Mouse (Mus musculus): ENCODE measurements around the gene B230217C12Rik. TPM values are rescaled to one million over a fixed set of nuclear protein-coding genes. Genes with fewer than 3 reads are reported as not detected.
A peak's percentile ranks its signal among the peaks of the same experiment; 100 is the strongest.

B230217C12Rik gene
- total RNA-seq, 2 experiments from 2014 or later, result not detected

DNA sequence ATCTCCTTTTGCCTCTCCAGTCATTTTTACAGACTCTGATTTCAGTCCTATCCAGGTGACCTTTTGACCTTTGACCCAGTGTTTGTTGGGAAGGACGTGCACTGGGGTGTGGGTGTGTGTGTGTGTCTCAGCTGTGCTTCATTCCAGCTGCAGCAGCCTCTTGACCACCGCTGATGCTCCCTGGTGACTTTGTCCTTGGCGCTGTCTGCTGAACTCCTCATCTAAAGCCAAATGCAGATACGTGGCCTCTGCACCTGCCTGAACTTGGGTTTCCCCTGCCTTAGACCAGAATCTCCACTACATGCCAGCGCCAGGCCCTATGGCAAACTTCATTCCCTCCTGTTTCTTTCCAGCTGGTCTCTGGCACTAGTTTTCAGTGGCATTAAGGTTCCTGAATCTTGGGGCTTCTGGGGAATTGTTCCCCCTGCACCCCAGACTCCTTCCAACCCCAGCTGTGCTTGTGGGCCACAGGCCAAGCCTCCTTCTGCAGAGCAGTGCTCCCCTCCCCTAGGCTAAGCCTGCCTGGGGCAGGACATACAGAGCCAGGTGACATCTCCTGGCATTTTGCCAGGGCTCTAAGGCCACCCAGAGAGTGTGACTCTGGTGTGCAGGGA lies 31.9 kb upstream of the B230217C12Rik start:
- ATAC-seq (replicated peaks; ENCODE audit: poor library complexity, severe bottlenecking), result no peak

DNA sequence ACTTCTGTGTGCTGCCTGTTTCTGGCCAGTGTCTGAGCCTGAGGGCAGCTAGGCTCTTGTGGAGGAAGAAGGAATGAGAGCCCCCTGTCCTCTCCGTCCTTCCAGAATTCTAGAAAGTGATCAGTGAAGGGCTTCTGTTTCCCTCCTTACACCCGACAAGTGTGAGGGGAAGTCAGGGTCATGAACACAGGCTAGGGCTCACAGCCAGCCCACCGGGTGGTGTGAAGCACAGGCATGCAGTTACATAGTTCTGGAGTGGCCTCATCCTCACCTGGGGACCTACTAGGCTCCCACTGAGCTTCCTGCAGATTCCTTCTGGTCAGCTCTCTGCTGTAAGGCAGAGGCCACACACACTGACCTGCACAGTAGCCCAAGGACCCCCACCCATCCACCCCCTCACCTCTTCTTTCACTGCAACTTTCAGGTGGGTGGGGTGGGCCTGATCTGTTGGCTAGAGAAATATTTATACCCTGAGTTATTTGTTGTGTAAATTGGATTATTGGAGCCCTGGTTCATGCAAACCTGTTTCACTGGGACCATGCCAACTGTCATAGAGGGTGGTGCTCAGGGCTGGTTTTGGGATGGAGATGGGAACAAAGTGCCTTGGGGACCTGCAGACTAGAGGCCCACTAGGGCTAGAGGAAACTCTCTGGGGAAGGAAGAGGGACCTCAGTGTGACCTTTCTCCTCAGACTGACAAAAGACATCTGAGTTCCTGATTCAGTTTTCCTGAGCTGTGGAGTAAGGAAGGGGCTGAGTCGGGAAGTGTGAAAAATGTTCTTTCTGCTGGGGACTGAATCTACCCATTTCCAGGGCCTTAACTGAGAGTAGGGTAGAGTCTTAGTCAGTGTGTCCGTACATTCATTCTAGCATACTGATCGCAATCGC lies 31.1 kb upstream of the B230217C12Rik start:
- no peak for ATAC-seq (replicated peaks; ENCODE audit: poor library complexity, severe bottlenecking)

DNA sequence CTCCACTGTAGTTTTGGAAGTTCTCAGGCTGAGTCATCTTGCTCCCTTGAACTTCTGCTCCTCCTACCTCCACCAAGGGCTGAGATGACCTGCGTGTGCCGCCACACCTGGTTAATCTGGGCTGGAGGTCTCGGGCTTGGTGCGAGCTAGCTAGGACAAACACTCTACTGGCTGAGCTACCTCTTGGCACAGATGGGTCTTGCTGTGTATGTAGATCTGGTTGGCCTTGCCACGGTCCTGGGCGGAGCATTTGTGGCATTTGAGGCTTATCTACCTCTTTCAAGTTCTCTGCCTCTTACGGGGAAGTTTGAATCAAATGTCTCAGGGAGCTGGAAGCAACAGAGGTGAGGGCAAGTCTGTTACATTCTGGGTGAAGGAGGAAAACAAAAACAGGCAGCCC lies 30.2 kb upstream of the B230217C12Rik start:
- no peak for ATAC-seq (replicated peaks; ENCODE audit: poor library complexity, severe bottlenecking)

DNA sequence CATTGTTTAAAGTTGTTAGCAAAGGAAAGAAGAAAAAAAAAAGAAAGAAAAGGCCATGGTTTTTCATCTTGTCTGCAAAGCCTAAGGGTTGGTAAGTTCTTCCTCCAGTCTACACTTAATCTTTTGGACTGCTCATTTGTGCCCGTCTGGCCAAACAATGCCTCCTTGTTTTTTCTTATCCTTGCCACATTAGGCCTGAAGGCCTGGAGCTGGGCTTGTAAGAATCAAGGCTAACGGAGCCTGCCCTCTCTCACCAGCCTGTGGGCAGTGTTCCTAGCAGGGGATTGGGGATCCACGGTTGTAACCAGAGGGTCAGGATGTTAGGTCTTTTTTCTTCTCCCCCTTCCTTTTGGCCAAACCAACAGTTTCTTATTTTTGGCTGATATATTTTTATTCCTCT lies 29.6 kb upstream of the B230217C12Rik start:
- no peak for ATAC-seq (replicated peaks; ENCODE audit: poor library complexity, severe bottlenecking)

DNA sequence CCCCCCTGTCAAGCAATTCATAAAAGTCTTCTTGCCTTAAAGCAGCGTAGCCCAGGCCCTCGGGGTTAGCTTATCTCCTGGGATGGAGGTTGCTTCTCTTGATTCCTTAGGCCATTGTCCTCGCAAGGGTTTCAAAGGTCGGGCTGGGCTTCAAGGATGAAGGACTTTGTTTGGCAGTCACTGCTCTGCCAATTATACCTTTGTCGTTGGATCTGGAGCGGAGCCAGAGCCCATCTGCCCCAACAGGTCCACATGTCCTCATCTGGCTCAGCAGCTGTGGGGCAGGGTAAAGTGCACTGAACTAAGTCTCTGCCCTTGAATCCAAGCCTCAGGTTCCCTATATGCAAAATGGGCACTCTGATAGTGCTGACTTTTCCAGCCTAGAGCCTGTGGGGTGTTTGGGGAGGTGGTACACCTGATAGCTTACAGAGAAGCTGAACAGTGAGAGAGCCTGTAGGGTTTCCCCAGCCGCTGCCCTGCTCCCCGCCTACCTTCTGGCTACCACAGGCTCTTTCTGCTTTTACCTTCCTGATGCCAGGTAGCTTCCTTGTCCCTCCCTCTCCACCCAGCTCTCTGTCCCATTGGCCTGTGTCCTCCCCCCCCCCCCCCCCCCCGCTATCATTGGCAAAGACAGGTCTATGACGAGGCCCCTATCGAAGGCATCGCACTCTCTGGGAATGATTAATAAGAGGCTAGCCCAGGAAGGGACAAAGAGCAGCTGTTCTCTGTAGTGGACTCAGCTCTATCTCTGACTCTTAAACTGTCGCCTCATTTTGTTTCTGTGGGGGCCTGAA lies 28.8 kb upstream of the B230217C12Rik start:
- ATAC-seq (replicated peaks; ENCODE audit: poor library complexity, severe bottlenecking), result no peak

DNA sequence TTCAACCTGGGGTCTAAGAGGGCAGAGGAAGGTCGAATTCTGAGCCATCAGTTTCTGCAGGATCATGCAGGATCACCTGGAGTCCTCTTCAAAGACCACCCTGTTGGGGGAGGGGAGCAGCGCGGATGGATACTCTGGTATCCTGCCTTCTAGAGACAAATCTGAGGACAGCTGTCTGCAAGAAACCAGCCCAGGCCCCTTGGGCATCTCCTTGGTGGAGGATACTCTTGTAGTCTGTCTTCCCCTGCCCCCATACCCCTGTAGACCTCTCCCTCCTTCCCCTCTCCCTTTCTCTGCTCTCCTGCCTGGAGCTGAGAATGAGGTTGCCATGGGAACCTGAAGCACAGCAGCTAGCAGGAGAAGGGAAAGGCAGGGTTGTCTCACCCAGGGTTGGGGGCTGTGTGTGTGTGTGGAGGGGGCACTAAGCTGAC lies 28.1 kb upstream of the B230217C12Rik start:
- ATAC-seq (replicated peaks; ENCODE audit: poor library complexity, severe bottlenecking), result no peak

DNA sequence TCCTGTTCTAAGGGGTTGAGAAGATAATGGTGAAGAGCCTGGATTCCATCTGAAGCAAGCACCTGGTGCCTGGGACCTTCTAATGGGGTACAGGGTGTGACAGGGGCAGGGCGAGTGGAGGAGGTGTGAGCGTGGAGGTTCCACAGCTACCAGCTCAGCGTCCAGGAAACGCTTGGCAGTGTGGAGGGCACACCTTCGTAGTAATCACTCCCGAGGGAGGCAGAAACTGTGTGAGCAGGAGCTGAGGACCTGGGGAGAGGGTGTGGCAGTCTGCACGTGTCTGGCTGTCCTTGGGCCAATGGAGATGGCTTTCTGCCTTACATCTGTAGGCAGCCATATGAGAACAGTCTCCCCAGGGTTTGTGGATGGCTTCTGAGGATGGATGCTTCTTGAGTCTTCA lies 27.5 kb upstream of the B230217C12Rik start:
- no peak for ATAC-seq (replicated peaks; ENCODE audit: poor library complexity, severe bottlenecking)

DNA sequence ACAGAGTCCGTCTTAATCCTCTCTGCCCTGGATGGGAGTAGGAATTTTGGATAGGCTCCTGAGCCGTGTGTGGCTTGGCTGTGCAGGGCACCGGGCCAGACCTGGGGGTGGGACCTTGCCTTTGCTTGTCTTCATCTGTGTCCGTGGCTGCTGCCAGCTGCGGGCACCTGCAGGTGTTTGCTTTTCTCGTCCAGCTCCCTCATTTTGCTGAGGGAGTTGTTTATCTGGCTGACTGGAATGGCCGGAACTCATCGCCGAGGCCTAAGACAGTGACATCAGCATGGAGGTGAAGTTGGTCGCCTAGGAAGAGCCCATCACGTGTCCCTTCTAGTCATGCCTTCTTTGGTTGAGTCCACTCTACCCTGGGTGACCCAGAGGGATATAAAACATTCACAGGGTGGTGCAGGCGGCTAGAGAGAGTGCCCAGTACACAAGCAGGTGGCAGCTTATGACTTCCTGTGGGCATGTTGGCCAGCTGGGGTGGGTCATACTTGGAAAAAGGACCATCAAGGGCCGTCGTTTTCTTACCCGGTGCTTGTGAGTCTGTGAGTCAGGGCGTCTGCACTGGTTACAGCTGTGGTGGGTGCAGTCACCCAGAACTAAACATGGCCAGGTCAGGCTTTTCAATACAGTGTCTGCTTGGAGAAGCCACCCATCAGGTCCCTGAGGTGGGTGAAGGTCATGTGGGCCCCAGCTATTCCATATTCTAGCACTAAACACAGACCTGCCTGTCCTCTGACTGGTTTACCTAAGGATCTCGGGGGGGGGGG lies 26.6 kb upstream of the B230217C12Rik start:
- no peak for ATAC-seq (replicated peaks; ENCODE audit: poor library complexity, severe bottlenecking)

DNA sequence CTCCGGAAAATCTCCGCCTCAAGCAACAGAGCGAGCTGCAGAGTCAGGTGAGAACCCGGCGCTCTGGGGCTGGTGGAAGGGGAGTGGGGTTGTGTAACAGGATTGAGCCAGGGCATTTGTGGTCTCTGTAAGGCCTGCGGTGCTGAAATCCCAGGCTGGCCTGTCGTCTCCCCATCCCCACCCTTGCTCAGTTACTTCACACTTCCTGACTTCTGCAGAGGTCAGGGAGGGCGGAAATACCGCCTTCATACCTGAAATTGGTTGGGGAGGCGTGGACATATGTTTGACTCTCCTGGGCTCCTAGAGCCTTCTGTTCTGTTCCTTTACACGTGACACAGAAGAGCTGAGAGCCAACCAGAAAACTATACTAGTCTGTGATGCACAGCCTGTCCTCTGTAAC lies 24.8 kb upstream of the B230217C12Rik start:
- peak; percentile 90 for ATAC-seq (replicated peaks; ENCODE audit: poor library complexity, severe bottlenecking)

DNA sequence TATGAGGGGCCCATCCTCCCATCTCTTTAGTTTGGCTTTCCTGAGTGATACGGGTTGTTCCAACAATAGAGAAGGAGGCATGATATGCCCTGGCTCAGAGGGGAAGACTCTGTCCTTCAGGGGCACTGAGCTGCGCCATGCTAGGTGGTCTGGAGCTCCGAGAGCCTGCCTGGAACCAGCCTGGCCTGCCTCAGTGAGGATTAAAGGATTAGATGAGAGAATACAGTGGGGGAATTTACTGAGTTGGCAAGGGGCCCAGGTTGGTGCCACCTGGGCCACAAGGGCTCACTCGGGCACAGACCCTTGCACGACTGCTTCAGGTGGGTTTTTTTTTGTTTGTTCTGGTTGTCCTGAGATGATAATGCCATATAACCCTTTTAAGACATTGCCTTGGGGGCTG lies 24.4 kb upstream of the B230217C12Rik start:
- ATAC-seq (replicated peaks; ENCODE audit: poor library complexity, severe bottlenecking), result no peak

DNA sequence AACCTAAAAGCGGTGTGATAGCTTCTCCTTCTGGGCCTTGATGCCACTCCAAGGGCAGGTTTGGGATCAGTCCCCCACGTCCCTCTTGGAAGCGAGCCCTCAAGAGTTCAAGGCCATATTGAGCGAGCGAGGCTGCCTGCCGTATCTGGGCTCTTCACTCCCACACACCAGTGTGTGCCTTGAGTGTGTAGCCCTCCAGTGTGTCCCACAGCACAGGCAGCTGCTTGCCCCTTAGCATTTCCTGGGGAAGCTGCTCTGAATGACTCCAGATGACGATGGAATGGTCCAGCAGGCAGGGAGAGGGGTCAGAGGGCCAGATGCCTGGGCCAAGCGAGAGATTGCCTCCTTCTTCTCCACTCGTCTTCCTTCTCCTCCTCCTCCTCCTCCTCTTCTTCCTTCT lies 23.7 kb upstream of the B230217C12Rik start:
- no peak for ATAC-seq (replicated peaks; ENCODE audit: poor library complexity, severe bottlenecking)

DNA sequence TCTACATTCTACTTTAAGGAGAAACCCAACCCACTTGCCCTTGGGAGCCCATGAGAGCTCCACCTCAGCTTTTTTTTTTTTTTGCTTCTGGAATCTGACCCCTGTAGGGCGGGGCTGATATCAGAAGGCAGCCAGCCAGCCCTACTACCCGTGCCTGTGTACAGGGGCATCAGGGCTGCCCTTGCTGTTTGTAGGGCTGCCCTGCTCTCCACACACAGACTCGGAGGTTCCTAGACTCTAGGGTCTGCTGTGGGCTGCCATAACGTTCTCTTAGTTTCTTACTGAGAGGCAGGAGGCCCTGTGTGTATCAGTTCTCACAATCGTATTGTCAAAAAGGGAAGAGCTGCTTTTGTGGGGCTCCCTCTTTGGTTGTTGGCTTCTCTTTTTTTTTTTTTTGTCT lies 23.2 kb upstream of the B230217C12Rik start:
- ATAC-seq (replicated peaks; ENCODE audit: poor library complexity, severe bottlenecking), result no peak

DNA sequence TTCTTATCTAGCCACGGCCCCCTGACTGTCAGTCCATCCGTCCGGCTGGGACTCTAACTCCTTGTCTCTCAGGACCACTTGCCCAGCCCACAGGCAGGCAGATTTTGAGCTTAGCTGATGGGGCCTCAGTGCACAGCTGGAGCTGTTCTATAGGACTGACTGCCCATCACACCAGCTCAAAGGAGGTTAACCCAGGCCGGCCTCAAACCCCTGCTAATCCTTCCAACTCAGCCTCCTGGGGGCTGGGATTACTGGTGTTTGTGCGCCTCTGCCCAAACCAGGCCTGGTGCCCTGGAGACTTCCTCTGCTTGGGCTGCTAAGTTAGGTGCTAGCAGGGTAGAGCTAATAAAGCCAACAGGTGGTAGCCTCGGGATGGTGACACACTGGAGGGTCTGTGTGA lies 22.6 kb upstream of the B230217C12Rik start:
- ATAC-seq (replicated peaks; ENCODE audit: poor library complexity, severe bottlenecking), result no peak

DNA sequence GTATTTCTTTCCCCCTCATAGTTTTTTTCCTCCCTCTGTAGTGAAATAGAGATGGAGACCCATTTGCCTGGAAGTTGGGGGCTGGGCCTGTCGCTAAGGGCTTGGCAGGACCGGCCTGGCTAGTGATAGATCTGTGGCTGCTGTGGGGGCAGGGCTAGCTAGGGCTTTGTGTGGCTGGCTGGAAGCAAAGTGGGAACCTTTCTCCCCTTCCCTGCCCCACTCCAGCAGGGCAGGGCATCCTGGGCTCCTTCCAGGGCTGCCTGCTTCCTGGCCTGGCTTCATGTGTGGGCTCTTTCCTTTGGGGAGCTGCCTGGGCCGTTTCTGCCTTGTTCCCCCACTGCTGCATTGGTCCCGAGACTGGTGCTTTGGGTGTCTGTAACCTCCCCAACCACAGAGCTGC lies 22.0 kb upstream of the B230217C12Rik start:
- no peak for ATAC-seq (replicated peaks; ENCODE audit: poor library complexity, severe bottlenecking)

DNA sequence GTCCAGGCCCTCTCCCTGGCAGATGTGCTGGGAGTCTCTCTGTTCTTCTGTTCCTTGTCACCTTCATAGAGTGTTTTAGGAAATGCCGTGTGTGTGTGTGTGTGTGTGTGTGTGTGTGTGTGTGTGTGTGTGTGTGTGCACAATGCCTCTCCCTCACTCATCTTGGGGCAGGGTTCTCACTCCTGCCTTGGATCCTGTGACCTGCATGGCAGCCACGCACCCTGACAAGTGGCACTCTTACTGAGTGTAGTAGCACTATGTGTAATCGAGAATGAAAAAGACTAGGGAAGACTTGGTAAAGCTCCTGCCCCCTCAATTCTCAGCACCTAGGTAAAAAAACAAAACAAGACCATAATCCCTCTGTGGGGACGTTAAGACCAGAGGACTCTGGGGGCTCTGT lies 21.5 kb upstream of the B230217C12Rik start:
- no peak for ATAC-seq (replicated peaks; ENCODE audit: poor library complexity, severe bottlenecking)

DNA sequence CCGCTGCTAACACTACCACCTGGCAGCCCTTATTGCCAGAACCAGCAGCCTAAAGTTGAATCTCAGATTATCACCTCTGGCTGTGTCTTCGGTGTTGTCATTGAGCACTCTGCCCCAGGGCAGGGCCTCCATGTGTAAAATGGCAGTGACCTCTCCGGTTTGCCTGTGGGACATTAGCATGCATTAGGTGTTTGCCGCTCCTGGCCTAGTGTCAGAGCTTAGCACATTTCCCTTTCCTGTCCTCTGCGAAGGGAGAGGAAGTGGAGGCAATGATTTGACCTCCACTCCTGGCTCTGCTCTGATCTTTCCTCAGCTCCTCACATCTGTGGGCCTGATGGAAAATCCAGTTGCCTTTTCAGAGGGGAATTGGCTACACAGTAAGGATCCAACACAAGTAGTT lies 20.7 kb upstream of the B230217C12Rik start:
- ATAC-seq (replicated peaks; ENCODE audit: poor library complexity, severe bottlenecking), result peak; percentile 18; the same call in 1 of the 2 replicates

DNA sequence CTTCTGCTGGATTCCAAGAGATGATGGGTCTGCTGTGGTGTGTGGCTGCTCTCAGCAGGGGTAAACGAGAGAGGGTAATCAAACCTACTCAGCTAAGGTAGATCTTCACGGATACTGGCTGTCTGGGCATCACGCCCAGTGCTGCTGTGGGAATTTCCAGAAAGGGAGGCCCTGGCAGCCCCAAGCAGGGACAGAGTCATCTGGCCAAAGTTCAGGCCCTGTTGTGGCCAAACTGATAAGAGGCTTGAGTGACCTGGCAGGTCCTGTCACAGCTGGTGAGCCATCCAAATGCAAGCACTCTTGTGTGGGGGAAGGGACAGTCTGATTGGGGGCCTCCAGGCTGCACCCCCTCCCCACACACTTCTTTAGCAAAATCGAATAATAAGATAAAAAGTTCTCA lies 19.7 kb upstream of the B230217C12Rik start:
- no peak for ATAC-seq (replicated peaks; ENCODE audit: poor library complexity, severe bottlenecking)

DNA sequence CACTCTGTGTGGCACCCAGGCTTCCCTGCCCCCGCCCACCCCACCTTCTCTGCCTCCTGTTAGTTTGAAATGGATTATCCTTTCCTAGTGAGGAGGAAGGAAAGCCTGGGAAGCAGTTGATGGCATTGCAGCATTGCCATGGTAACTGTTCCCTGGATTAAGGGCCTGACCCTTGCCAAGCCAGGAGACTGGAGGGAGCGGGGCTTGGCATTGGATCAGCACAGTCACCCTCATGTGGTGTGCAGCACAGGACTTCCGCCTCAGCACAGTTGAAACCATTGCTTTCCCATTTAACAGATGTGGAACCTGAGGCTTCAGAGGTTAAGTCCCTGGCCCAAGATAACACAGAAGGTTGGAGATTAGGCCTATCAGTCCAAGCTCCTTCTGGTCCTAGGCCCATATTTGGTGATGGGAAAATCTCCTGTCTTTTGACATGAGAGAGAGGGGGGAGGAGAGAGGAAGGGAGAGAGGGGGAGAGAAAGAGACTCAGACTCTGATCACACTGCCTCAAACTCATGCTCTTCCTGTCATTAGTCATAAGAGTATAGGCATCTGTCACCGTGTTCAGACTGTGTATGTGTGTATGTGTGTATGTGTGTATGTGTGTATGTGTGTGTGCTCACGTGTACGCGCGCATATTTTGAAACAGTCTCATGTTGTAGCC lies 19.0 kb upstream of the B230217C12Rik start:
- ATAC-seq (replicated peaks; ENCODE audit: poor library complexity, severe bottlenecking), result no peak

DNA sequence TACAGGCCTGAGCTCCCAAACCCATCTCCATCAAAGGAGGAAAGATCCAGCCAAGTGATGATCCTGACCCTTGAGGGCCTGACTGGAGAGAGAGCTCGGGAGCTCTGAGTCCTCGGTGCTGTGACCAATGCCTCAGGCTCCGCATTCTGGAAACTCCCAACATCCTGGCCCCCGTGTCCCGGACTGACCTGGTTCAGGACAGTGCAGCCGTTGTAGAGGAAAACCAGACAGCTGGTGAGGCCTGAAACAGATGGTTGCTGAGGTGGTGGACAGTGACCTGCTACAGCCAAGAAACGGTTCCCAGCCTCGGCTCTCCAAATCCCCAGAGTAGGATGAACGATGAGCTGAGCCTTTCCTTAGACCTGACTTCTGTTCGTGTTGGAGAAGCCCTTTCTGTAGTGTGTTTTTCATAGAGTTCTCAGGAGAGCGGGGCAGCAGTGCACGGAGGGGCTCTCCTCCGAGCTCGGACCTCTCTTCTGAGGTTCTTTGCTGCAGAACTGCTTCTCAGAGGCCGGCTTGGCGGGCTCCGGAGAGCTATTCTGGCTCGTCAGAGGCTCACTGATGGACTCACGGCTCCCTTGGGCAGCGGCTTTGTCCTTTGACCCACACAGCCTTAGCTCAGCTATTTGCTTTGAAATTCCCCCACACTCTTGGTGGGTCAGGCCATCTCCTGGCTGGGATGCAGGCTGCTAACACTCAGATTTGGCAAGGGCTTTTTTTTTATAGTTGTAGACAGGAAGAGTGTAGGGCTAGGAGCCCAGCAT lies 17.6 kb upstream of the B230217C12Rik start:
- ATAC-seq (replicated peaks; ENCODE audit: poor library complexity, severe bottlenecking), result no peak

All from granulocyte monocyte progenitor cell, adult 5-6 weeks (primary cell).